In the genomic region with DNA sequence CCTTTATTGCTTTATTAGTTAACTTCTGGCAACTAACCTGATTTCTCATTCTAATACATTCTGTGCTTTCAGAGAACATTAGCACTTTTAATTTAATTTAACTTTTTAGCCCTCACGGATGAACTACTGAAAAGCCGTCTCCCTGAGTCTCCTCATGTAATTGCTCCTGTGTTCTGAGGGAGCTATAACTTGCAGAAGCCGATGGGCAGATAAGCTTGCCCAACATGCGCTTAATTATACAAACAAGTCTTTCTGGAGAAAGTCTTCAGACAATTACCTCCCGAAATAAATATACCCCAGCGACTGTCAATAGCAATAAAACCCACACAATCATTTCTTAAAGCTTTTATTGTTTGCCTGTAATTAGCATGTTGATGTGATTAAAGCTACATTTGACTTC, we compare ENCODE assay signal across 29 mouse cellular contexts. TPM values are rescaled to one million over a fixed set of nuclear protein-coding genes. Genes with fewer than 3 reads are reported as not detected.
DNase-seq lines count a peak whose midpoint lies in the region; ATAC-seq and TF ChIP-seq lines count a peak whose summit lies in the region.
"Had no signal": no experiment of that assay in that cellular context is flagged by ENCODE, and none has a peak within 500 bp of the region (broad histone marks: within the 10 kb centered on the region; RNA-seq: fewer than 3 reads in every experiment).

No protein-coding gene starts in this region.

- no peak for TF ChIP-seq POLR2A in cerebellum, adult 2 months (IDR thresholded peaks at IDR 0.05; ENCODE audit: borderline replicate concordance, insufficient read depth, low read length)

- H3K27me3 ChIP-seq in neural tube, embryonic 13.5 days = no peaks in the 10 kb centered on the region
- H3K27me3 ChIP-seq in embryonic facial prominence, embryonic 12.5 days = no peaks in the 10 kb centered on the region
- no peaks in the 10 kb centered on the region for H3K27me3 ChIP-seq in limb, embryonic 10.5 days (ENCODE audit: low read depth, poor library complexity, severe bottlenecking)
- H3K27me3 ChIP-seq in limb, embryonic 15.5 days = no peaks in the 10 kb centered on the region
- H3K27me3 ChIP-seq in liver, postnatal 0 days (ENCODE audit: insufficient read depth, low read length) = no peaks in the 10 kb centered on the region
- no peaks in the 10 kb centered on the region for H3K27me3 ChIP-seq in cerebellum, adult 2 months (ENCODE audit: control insufficient read depth, insufficient read depth, low read length)
- H3K27me3 ChIP-seq: hindbrain, embryonic 15.5 days; liver, embryonic 12.5 days; midbrain, embryonic 12.5 days had no signal

- no peaks in the 10 kb centered on the region for H3K9me3 ChIP-seq in neural tube, embryonic 13.5 days
- no peaks in the 10 kb centered on the region for H3K9me3 ChIP-seq in embryonic facial prominence, embryonic 12.5 days
- no peaks in the 10 kb centered on the region for H3K9me3 ChIP-seq in limb, embryonic 10.5 days (replicated peaks)
- no peaks in the 10 kb centered on the region for H3K9me3 ChIP-seq in limb, embryonic 15.5 days
- H3K9me3 ChIP-seq in liver, postnatal 0 days (ENCODE audit: low read length) = no peaks in the 10 kb centered on the region
- H3K9me3 ChIP-seq: hindbrain, embryonic 10.5 days; hindbrain, embryonic 15.5 days; liver, embryonic 12.5 days; megakaryocyte, embryonic 14.5 days; midbrain, embryonic 12.5 days had no signal

- H3K36me3 ChIP-seq in neural tube, embryonic 13.5 days = no peaks in the 10 kb centered on the region
- H3K36me3 ChIP-seq in embryonic facial prominence, embryonic 12.5 days = no peaks in the 10 kb centered on the region
- H3K36me3 ChIP-seq in limb, embryonic 10.5 days = no peaks in the 10 kb centered on the region
- H3K36me3 ChIP-seq in limb, embryonic 15.5 days = no peaks in the 10 kb centered on the region
- no peaks in the 10 kb centered on the region for H3K36me3 ChIP-seq in liver, postnatal 0 days (replicated peaks; ENCODE audit: insufficient read depth, low read length)
- H3K36me3 ChIP-seq: hindbrain, embryonic 10.5 days; hindbrain, embryonic 15.5 days; liver, embryonic 12.5 days; midbrain, embryonic 12.5 days had no signal

- no peak overlapping the region for H3K4me3 ChIP-seq in neural tube, embryonic 13.5 days
- peak overlapping the region; percentile 28; the same call in 1 of the 2 replicates for H3K4me3 ChIP-seq in embryonic facial prominence, embryonic 12.5 days
- peak overlapping the region; percentile 46; the same call in 1 of the 2 replicates for H3K4me3 ChIP-seq in limb, embryonic 10.5 days
- peak overlapping the region; percentile 15; the same call in 1 of the 2 replicates for H3K4me3 ChIP-seq in limb, embryonic 15.5 days
- no peak overlapping the region for H3K4me3 ChIP-seq in liver, postnatal 0 days (ENCODE audit: low read depth, low read length)
- no peak overlapping the region for H3K4me3 ChIP-seq in cerebellum, adult 2 months (replicated peaks; ENCODE audit: insufficient read depth, low read depth, low read length)
- H3K4me3 ChIP-seq: erythroblast, embryonic 14.5 days; hindbrain, embryonic 10.5 days; hindbrain, embryonic 15.5 days; liver, embryonic 12.5 days; megakaryocyte, embryonic 14.5 days; midbrain, embryonic 12.5 days had no signal

- H3K4me1 ChIP-seq in neural tube, embryonic 13.5 days (replicated peaks) = no peaks in the 10 kb centered on the region
- H3K4me1 ChIP-seq in embryonic facial prominence, embryonic 12.5 days = peaks cover 32% of the 10 kb centered on the region
- H3K4me1 ChIP-seq in limb, embryonic 10.5 days = peaks cover 83% of the 10 kb centered on the region
- peaks cover 16% of the 10 kb centered on the region for H3K4me1 ChIP-seq in limb, embryonic 15.5 days
- no peaks in the 10 kb centered on the region for H3K4me1 ChIP-seq in liver, postnatal 0 days (ENCODE audit: insufficient read depth)
- no peaks in the 10 kb centered on the region for H3K4me1 ChIP-seq in cerebellum, adult 2 months (ENCODE audit: control insufficient read depth, insufficient read depth, low read length)
- H3K4me1 ChIP-seq: hindbrain, embryonic 10.5 days; hindbrain, embryonic 15.5 days; liver, embryonic 12.5 days; midbrain, embryonic 12.5 days had no signal

- TF ChIP-seq CTCF in liver, postnatal 0 days (IDR thresholded peaks at IDR 0.05; ENCODE audit: low read depth) = no peak
- no peak for TF ChIP-seq CTCF in cerebellum, adult 2 months (IDR thresholded peaks at IDR 0.05; ENCODE audit: borderline replicate concordance, insufficient read depth, low read depth, low read length)

- ATAC-seq in neural tube, embryonic 13.5 days (ENCODE audit: low read depth) = peak; percentile 19; the same call in 1 of the 2 replicates
- no peak for ATAC-seq in embryonic facial prominence, embryonic 12.5 days (ENCODE audit: insufficient number of reproducible peaks, insufficient read depth, low FRiP score, low TSS enrichment)
- ATAC-seq in limb, embryonic 15.5 days (ENCODE audit: insufficient number of reproducible peaks, low FRiP score, low TSS enrichment, low read depth) = no peak
- ATAC-seq in liver, postnatal 0 days = no peak
- ATAC-seq: CD4-positive, CD25-positive, alpha-beta regulatory T cell, adult 4 months; forebrain, embryonic 16.5 days; inflammation-experienced regulatory T-cells, adult 6 months; liver, embryonic 12.5 days; lung, postnatal 0 days had no signal

- DNase-seq in neural tube, embryonic 10.5 days (ENCODE audit: extremely low spot score, low spot score) = no peak
- no peak for DNase-seq in limb, embryonic 10.5 days (ENCODE audit: low spot score)
- no peak for DNase-seq in liver, postnatal 0 days
- no peak for DNase-seq in cerebellum, adult 2 months
- no peak for DNase-seq in right cerebral cortex, postnatal 36 days (ENCODE audit: low spot score in 2 of 2)
- DNase-seq: adrenal gland, postnatal 36 days; cerebellum, adult 8-10 months; cerebellum, postnatal 25 days; heart, postnatal 14 days; kidney, adult 8-10 months; kidney, postnatal 10 days; lung, adult 18-20 months; lung, postnatal 4 days; right cerebral cortex, postnatal 25 days; spleen, adult 18-20 months; thymus, postnatal 4 days had no signal

- no peak overlapping the region for H3K9ac ChIP-seq in neural tube, embryonic 13.5 days
- H3K9ac ChIP-seq in embryonic facial prominence, embryonic 12.5 days = no peak overlapping the region; the same call in 1 of the 2 replicates
- no peak overlapping the region for H3K9ac ChIP-seq in limb, embryonic 15.5 days
- no peak overlapping the region for H3K9ac ChIP-seq in liver, postnatal 0 days (replicated peaks)
- H3K9ac ChIP-seq: hindbrain, embryonic 15.5 days; liver, embryonic 12.5 days; midbrain, embryonic 12.5 days had no signal

- 41% methylated on average over 6 of the region's 6 CpGs for WGBS in neural tube, embryonic 13.5 days
- WGBS in embryonic facial prominence, embryonic 12.5 days = 25% methylated on average over 6 of the region's 6 CpGs
- WGBS in limb, embryonic 10.5 days = 14% methylated on average over 6 of the region's 6 CpGs
- WGBS in limb, embryonic 15.5 days = 24% methylated on average over 6 of the region's 6 CpGs
- 57% methylated on average over 6 of the region's 6 CpGs for WGBS in liver, postnatal 0 days (ENCODE audit: insufficient replicate concordance)
- WGBS in cerebellum, adult 2 months = 86% methylated on average over 6 of the region's 6 CpGs

- no peak overlapping the region for H3K4me2 ChIP-seq in neural tube, embryonic 13.5 days
- peak overlapping the region; percentile 36 for H3K4me2 ChIP-seq in embryonic facial prominence, embryonic 12.5 days (replicated peaks)
- H3K4me2 ChIP-seq in limb, embryonic 15.5 days = peak overlapping the region; percentile 25
- no peak overlapping the region for H3K4me2 ChIP-seq in liver, postnatal 0 days (ENCODE audit: low read depth, low read length)
- H3K4me2 ChIP-seq: hindbrain, embryonic 15.5 days; liver, embryonic 12.5 days; midbrain, embryonic 12.5 days had no signal

- TF ChIP-seq EP300 in liver, postnatal 0 days (IDR thresholded peaks at IDR 0.05; ENCODE audit: low read depth) = no peak

- no peak overlapping the region for H3K27ac ChIP-seq in neural tube, embryonic 13.5 days (replicated peaks)
- H3K27ac ChIP-seq in embryonic facial prominence, embryonic 12.5 days = peak overlapping the region; percentile 82
- peak overlapping the region; percentile 83 for H3K27ac ChIP-seq in limb, embryonic 10.5 days
- H3K27ac ChIP-seq in limb, embryonic 15.5 days = peak overlapping the region; percentile 67
- H3K27ac ChIP-seq in liver, postnatal 0 days (ENCODE audit: low read depth) = no peak overlapping the region
- H3K27ac ChIP-seq in cerebellum, adult 2 months (ENCODE audit: insufficient read depth, low read length) = no peak overlapping the region
- H3K27ac ChIP-seq: hindbrain, embryonic 10.5 days; hindbrain, embryonic 15.5 days; liver, embryonic 12.5 days; midbrain, embryonic 12.5 days had no signal

RNA-seq across cellular contexts. Expression of gene Prrx1, which starts 44.2 kb away (rescaled TPM):
- 5.6 and 13.7 TPM in 2 replicates for polyA plus RNA-seq in neural tube, embryonic 13.5 days (2015; fragmentation: Nextera tagmentation; extraction: Ambion mirVana)
- polyA plus RNA-seq in embryonic facial prominence, embryonic 12.5 days (2016; fragmentation: Nextera tagmentation; extraction: Ambion mirVana) = 180 and 186 TPM in 2 replicates
- polyA plus RNA-seq in limb, embryonic 10.5 days (2016; fragmentation: Nextera tagmentation; extraction: Ambion mirVana) = 169 and 219 TPM in 2 replicates
- 102 and 115 TPM in 2 replicates for polyA plus RNA-seq in limb, embryonic 15.5 days (2015; fragmentation: Nextera tagmentation; extraction: Ambion mirVana)
- 0.13 and 0.37 TPM in 2 replicates for polyA plus RNA-seq in liver, postnatal 0 days (2015; fragmentation: Nextera tagmentation; extraction: Ambion mirVana)
- polyA plus RNA-seq in cerebellum, adult 2 months (2012; rRNA removed) = 4.1 and 4.6 TPM in 2 replicates
- polyA plus RNA-seq: CD4-positive, CD25-positive, alpha-beta regulatory T cell, adult 4 months; erythroblast, embryonic 14.5 days; inflammation-experienced regulatory T-cells, adult 6 months had no signal

RNA-seq across cellular contexts. Expression of gene Gorab, which starts 45.7 kb away (rescaled TPM):
- 21.5 and 22.0 TPM in 2 replicates for polyA plus RNA-seq in neural tube, embryonic 13.5 days (2015; fragmentation: Nextera tagmentation; extraction: Ambion mirVana)
- 39.0 and 40.6 TPM in 2 replicates for polyA plus RNA-seq in embryonic facial prominence, embryonic 12.5 days (2016; fragmentation: Nextera tagmentation; extraction: Ambion mirVana)
- 26.3 and 34.3 TPM in 2 replicates for polyA plus RNA-seq in limb, embryonic 10.5 days (2016; fragmentation: Nextera tagmentation; extraction: Ambion mirVana)
- polyA plus RNA-seq in limb, embryonic 15.5 days (2015; fragmentation: Nextera tagmentation; extraction: Ambion mirVana) = 29.6 and 29.7 TPM in 2 replicates
- polyA plus RNA-seq in liver, postnatal 0 days (2015; fragmentation: Nextera tagmentation; extraction: Ambion mirVana) = 3.1 and 3.4 TPM in 2 replicates
- polyA plus RNA-seq in cerebellum, adult 2 months (2012; rRNA removed) = 10.4 and 10.7 TPM in 2 replicates

Comparison
In these comparisons a context has a peak if more than half of its experiments do, and no peak if none do; other contexts are left out.
1. H3K27ac ChIP-seq: peak in embryonic facial prominence, embryonic 12.5 days (single experiment), limb, embryonic 10.5 days (single experiment) and limb, embryonic 15.5 days (single experiment); none in neural tube, embryonic 13.5 days (single experiment), liver, postnatal 0 days (single experiment) and cerebellum, adult 2 months (single experiment).
2. H3K4me2 ChIP-seq: peak in embryonic facial prominence, embryonic 12.5 days (single experiment) and limb, embryonic 15.5 days (single experiment); none in neural tube, embryonic 13.5 days (single experiment) and liver, postnatal 0 days (single experiment).
3. H3K4me3 ChIP-seq: peak in embryonic facial prominence, embryonic 12.5 days (single experiment), limb, embryonic 10.5 days (single experiment) and limb, embryonic 15.5 days (single experiment); none in neural tube, embryonic 13.5 days (single experiment), liver, postnatal 0 days (single experiment) and cerebellum, adult 2 months (single experiment).